Mouse (Mus musculus): ENCODE results near the gene Gm20388.
A peak's percentile ranks its signal among the peaks of the same experiment; 100 is the strongest.

Gm20388 gene

DNA sequence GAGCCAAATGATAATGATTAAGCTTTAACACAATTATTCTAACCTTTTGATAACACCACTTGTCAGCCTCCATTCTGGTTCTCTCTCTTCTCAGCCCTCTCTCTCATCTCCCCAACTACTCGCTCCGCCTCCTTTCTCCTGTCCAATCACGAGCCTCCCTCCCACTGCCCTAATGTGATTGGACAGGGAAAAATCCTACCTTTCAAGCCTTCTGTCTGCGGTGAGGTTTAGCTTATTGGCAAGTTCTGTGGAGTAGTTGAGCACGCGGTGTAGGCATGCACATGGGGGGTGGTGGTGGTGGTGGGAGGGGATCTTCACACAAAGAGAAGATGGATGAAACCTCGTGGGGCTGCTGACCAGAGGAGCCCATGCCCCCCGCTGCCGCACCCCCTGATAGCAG, 102.3 kb downstream of the Gm20388 start:
- DNase-seq (ENCODE audit: low spot score) = no peak

- DNase-seq (ENCODE audit: low spot score) = no peak
Observed at GRCm38 (mm10) chr8:120014267-120015023, 103.8 kb downstream of the Gm20388 start.

DNA sequence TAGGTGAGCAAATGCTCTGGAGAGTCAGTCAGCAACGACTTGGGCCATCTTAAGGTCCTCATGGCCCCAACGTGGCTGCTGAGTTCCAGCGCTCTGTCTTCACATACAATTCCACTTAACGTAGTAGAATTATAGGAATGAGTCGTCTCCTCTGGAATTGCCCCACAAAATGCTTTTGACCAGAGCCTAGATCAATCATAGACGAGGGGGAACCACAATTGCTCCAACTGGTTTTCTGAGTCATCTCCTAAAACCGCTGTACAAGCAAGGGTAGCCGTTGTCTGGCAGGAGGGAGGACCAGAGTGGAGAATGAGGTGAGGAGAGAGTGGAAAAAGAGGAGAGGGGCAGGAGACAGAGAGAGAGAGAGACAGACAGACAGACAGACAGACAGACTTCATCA, 105.3 kb downstream of the Gm20388 start:
- DNase-seq (ENCODE audit: low spot score) = no peak

DNA sequence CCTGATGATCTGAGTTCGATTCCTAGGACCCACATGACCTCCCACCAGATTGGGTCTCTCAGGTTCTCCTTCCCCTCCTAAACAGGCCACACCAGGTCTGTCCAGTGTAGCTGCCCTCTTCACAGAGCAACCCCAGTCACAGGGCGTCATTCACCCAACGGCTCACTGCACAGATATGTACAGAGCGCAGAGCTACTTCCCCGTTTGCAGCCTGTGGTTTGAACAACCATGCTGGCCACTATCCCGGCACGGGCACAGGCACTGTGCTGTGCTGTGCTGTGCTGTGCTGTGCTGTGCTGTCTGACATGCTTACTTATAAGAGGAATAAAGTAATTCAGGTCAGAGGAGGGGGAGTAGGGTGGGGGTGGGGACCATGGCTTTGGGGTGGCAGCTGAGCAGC, 105.8 kb downstream of the Gm20388 start:
- no peak for DNase-seq (ENCODE audit: low spot score)

DNA sequence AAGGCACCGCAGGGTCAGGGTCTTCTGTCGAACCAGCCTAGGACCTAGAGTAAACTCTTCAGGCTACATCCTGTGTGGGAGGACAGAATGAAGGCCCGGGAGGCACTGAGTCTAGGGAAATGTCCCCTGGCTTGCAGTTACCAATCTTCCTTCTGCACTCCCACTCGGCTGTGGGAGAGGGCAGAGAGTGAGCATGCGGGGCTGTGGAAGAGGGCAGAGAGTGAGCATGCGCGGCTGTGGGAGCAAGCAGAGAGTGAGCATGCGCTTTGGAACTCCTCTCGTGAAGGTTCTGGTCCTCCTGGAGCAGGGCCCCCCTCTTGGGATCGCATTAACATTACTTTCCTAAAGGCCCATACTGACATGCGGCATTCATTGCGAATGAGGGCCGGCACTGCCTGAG, 106.7 kb downstream of the Gm20388 start:
- DNase-seq (ENCODE audit: low spot score) = no peak

DNA sequence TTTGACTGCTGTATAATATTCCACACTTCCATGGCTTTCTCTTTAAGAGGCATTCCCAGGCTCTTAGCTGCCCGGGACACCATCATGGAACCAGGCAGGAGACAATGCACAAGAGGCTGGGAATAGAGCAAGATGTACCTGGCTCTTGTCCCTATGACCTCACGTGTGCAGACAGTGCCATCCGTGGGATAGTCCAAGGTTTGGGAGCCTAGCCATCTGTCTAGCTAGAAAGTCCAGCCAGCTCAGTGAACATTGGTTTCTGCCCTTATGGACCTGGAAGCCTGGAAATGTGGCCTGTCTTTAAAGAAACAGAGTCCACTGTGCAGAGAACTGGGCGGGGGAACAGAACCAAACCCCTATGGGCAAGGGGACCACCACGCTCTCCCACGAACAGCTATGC, 107.1 kb downstream of the Gm20388 start:
- no peak for DNase-seq (ENCODE audit: low spot score)

DNA sequence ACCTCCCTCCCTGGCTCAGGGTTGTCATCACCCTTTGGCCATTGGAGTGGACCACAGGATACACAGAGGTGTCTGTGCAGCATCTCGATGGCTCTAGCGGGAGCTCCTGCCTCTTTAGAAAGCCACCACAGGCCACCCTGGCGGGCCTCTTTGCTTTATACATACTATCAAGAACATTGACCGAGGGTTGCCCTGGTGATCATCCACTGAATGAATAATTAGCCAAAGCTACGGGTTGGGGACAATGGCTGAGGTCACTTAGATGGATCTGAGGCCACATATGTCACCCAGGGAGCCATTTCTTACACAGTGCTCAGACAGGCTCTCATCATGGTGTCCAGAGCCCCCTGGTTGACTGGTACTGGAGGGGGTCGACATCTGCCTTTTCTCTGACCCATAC, 107.7 kb downstream of the Gm20388 start:
- no peak for DNase-seq (ENCODE audit: low spot score)

DNA sequence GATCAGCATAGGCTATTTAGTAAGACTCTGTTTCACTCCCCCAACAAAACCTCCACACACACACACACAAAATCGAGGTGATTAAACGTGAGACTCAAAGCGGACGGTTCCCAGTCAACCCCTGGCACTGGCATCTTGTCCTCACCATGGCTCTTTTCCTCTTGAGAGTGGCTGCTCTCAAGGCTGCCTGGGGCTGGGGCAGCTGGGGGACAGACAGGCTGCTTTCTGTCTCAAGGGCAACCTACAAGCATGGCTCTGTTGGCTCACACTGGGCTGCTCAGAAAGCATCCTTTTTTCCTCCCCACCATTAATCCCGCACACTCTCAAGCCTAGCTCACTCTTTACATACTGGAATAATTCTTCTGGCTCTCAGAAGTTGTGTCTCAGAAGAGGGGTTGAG, 108.7 kb downstream of the Gm20388 start:
- DNase-seq (ENCODE audit: low spot score) = no peak

DNA sequence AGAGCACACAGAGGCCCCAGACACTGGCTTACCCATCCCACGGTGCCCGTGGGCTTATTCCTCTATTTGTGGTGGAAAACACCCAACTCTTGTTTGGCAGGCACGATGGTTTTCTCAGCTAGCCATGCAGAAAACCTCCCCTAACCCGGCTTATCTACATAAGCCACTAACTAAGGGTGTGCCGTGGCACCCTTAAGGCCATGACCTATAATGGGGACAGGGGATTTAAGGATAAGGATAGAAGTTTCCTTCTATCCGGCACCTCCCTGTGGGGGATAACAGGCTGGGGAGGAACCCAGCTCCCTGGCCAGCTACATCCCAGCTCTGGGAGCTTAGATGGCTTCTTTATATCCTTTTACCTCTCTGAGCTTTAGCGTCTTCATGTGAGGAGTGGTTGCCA, 109.7 kb downstream of the Gm20388 start:
- DNase-seq (ENCODE audit: low spot score) = no peak

GRCm38 (mm10) chr8:120026199-120026598, 115.6 kb downstream of the Gm20388 start:
- no peak for DNase-seq (ENCODE audit: low spot score)

DNA sequence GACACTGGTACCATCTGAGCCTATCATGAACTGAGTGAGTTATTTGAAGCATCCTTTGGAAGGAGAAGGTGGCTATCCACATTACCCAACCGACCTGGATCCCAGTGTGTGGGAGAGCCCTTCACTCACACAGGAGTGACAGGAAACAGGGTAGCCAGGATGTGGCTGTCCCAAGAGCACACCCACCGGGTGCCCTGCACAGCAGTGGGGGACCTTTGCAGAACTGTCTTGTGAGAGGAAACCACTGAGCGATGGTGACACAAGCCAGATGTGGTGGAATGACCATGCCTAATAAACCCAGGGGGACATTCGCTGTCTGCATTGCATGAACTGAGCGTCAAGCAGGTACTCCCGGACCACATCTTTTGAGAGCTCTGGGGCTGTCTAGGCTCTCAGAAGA, 116.3 kb downstream of the Gm20388 start:
- no peak for DNase-seq (ENCODE audit: low spot score)

GRCm38 (mm10) chr8:120030447-120030846, 119.8 kb downstream of the Gm20388 start:
- peak; percentile 60 for DNase-seq (ENCODE audit: low spot score)

GRCm38 (mm10) chr8:120032549-120033208, 122.0 kb downstream of the Gm20388 start:
- no peak for DNase-seq (ENCODE audit: low spot score)

DNA sequence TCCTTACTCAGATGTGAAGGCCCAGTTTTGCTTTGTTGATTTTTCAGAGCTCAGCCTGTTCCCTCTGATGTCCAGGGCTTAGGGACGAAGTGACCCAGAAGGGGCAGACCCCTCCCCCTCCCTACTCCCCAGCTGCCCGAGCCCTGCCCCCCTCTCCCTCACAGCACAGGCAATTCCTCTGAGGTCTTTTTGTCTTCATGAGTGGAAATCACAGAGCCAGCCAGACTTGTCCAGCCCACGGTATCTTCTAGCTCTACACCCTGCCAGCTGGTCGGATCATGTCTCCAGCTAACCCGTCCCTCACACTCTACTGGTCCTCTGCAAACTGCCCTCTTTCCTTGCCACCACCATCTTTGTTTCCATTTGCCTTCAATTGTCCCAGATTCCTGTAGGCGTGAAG, 123.8 kb downstream of the Gm20388 start:
- no peak for DNase-seq (ENCODE audit: low spot score)

- peak; percentile 47 for DNase-seq (ENCODE audit: low spot score)
Observed at GRCm38 (mm10) chr8:120036111-120036510, 125.5 kb downstream of the Gm20388 start.

DNA sequence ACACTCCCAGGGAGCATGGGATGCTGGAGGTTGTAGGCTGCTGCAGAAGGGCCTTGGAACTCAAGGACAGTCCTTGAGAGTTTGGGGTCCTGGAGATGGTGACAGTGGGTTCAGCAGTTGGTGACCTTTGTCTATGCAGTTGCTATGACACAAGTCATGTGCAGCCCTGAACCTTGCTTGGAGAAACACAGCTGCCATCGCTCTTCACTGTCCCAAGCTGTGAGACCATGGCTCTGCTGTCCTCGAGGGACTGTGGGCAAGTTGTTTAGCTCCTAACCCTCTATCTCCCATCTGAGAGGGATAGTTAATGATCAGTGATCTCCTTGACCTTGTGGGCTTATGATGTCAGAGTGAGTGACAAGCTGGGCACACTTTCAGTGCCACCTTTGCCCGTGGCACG, 125.9 kb downstream of the Gm20388 start:
- no peak for DNase-seq (ENCODE audit: low spot score)

GRCm38 (mm10) chr8:120037199-120037598, 126.6 kb downstream of the Gm20388 start:
- peak; percentile 93 for DNase-seq (ENCODE audit: low spot score)

- peak; percentile 68 for DNase-seq (ENCODE audit: low spot score)
Observed at GRCm38 (mm10) chr8:120037611-120038010, 127.0 kb downstream of the Gm20388 start.

- DNase-seq (ENCODE audit: low spot score) = no peak
Observed at GRCm38 (mm10) chr8:120038741-120039140, 128.1 kb downstream of the Gm20388 start.

DNA sequence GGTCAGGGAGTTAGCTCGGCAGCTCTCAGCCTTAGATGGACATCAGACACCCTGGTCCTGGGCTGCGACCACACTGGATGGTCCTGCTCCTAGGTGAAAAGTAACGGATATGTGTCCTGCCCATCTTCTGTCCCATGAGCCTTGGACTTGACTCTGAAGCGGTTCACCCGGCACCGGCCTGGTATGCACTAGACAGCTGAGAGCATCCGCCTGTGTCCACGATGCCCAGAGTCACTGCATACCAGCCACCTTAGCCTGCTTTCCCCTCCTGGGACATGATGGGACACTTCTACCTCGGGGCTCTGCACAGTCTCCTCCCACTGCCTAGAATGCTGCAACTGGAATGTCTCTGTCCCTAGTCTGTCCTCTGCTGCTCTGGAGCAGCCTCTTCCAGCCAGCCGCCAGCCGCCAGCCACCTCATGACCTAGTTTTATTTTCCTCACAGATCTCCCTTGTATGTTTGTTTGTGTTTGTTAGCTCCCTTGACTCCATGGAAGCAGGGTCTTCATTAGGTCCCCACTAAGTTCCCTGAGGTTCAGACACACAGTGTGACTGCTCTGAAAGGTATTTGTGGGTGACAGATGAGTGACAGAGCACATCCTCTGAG, 128.8 kb downstream of the Gm20388 start:
- DNase-seq (ENCODE audit: low spot score) = no peak

DNA sequence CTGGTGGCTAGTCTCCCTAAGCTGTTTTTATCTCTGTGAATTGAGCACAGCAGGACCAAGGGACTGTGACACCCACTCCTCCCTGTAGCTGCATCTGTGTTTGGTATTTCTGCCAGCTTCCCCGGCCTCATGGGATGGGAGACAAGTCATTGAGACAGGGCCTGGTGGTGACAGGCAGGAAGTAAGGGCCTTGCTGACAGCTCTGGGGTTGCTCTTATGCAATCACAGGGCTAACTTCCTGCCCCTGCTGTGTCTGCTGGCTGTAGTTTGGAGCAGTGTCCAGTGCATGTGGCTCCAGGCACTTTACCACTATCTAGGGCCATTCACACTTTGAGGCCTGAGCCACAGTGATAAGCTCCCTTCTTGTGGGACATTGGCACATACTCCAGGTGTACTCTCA, 130.2 kb downstream of the Gm20388 start:
- DNase-seq (ENCODE audit: low spot score) = no peak

DNA sequence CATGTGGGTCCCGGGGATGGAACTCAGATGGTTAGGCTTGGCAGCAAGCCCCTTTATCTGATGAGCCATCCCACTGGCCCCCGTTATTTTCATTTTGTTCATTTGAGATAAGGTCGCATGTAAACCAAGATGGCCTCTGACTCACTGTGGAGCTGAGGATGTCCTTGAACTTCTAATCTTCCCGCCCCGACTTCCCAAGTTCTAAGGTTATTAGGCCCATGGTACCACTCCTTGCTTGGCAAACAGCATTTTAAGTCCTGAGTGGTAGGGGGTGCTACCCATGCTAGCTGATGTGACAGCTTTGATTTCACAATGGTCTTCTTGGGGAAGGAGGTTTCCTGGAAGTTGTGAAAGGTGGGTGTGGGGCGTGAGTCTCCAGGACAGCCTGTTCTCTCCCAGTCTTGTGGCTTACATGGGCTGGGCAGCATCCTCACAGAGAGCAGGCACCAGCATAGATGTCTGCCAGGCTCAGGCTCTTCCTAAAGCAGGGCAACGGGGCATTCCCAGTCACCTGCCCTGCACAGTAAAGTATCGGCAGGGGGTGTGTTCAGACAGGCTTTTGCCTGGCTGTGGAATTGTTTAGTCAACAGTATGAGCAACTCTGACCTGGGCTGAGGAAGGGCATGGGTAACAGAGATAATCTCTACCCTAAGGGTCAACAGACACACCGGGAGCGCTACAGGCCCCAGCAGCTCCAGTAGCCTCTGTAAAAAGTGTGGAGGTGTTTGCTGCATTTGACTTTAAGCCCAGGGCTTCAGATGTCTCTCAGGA, 132.1 kb downstream of the Gm20388 start:
- DNase-seq (ENCODE audit: low spot score) = no peak

- no peak for DNase-seq (ENCODE audit: low spot score)
Observed at GRCm38 (mm10) chr8:120044907-120045306, 134.3 kb downstream of the Gm20388 start.

Measured in MN1 (cell line).